Mouse (Mus musculus) neural tube, embryonic 11.5 days (tissue): ENCODE data around the gene Foxn3. TPM values are rescaled to one million over a fixed set of nuclear protein-coding genes. Genes with fewer than 3 reads are reported as not detected.
A peak's percentile ranks its signal among the peaks of the same experiment; 100 is the strongest.

Experiments
- ATAC-seq: fragments of 200-750 bp; cut with Nextera tagmentation; 2 replicates; pipeline ENCODE4 v1.8.0; 2017; ENCODE audit warnings: moderate number of reproducible peaks, mild to moderate bottlenecking, moderate TSS enrichment, moderate library complexity; ENCODE audit not compliant: insufficient read depth, low FRiP score, low TSS enrichment
- DNase-seq: peaks from one replicate; pipeline ENCODE4 v3.0.0-alpha.2; 2015; ENCODE audit warnings: low spot score
- H3K27ac ChIP-seq: fragments of 300-500 bp; sonication (generic); 2 replicates; pipeline ENCODE4 v1.5.1; 2014; ENCODE audit warnings: low read depth, mild to moderate bottlenecking, low read length
- H3K27me3 ChIP-seq: fragments of 300-500 bp; sonication (generic); 2 replicates; pipeline ENCODE4 v1.6.1; 2014; ENCODE audit warnings: mild to moderate bottlenecking, low read length, mixed read lengths; ENCODE audit not compliant: control insufficient read depth, insufficient read depth
- H3K36me3 ChIP-seq: fragments of 300-500 bp; sonication (generic); 2 replicates; pipeline ENCODE4 v1.6.1; 2014; ENCODE audit warnings: mild to moderate bottlenecking, low read length, moderate library complexity, mixed read lengths; ENCODE audit not compliant: control insufficient read depth, insufficient read depth
- H3K4me1 ChIP-seq: fragments of 300-500 bp; sonication (generic); 2 replicates; pipeline ENCODE4 v1.6.1; 2014; ENCODE audit warnings: low read length, mixed read lengths; ENCODE audit not compliant: control insufficient read depth, insufficient read depth
- H3K4me2 ChIP-seq: fragments of 300-500 bp; sonication (generic); 2 replicates; pipeline ENCODE4 v1.6.1; 2014; ENCODE audit warnings: low read depth, mild to moderate bottlenecking, moderate library complexity
- H3K4me3 ChIP-seq: fragments of 300-500 bp; sonication (generic); 2 replicates; pipeline ENCODE4 v1.5.1; 2014; ENCODE audit warnings: low read depth, low read length
- H3K9ac ChIP-seq: fragments of 300-500 bp; sonication (generic); 2 replicates; pipeline ENCODE4 v1.6.1; 2014; ENCODE audit warnings: mild to moderate bottlenecking, low read length
- H3K9me3 ChIP-seq: fragments of 300-500 bp; sonication (generic); 2 replicates; pipeline ENCODE4 v1.6.1; 2016; ENCODE audit warnings: low read length; ENCODE audit not compliant: control insufficient read depth
- WGBS: fragments of 180-500 bp; shearing (Covaris S2); extraction: QIAGEN DNeasy Blood & Tissue Kit; methylation state at CpG from one replicate; pipeline ENCODE4 v1.1.7; 2014; 5-methylcytosine and 5-hydroxymethylcytosine counted together
- polyA plus RNA-seq: library from polyadenylated mRNA; unstranded; fragments of >200 nt; fragmentation: Nextera tagmentation; extraction: Ambion mirVana; gene quantifications from 2 replicates; pipeline ENCODE4 v1.2.1, GENCODE M21; 2014

The Foxn3 gene
- polyA plus RNA-seq, 1 experiment from 2014 or later = 85.8 TPM

GRCm38 (mm10) chr12:99406697-99407317 is 156.6 kb downstream of the Foxn3 start:
- 81% methylated on average over 15 of the region's 15 CpGs for WGBS
- 0 out of 2 replicates have a peak overlapping the region, but pooled peaks have one; percentile 34 for H3K27ac ChIP-seq
- no peak overlapping the region for H3K4me3 ChIP-seq
- no peaks in the 10 kb centered on the region for H3K9me3 ChIP-seq
- H3K36me3 ChIP-seq = no peaks in the 10 kb centered on the region
- no peak for DNase-seq
- H3K9ac ChIP-seq = no peak overlapping the region
- no peak overlapping the region for H3K4me2 ChIP-seq
- H3K27me3 ChIP-seq = no peaks in the 10 kb centered on the region
- no peak for ATAC-seq
- no peaks in the 10 kb centered on the region; the same call in 1 of the 2 replicates for H3K4me1 ChIP-seq

GRCm38 (mm10) chr12:99406254-99406653 is 157.1 kb downstream of the Foxn3 start:
- no peak overlapping the region for H3K27ac ChIP-seq

GRCm38 (mm10) chr12:99405401-99405800 is 158.0 kb downstream of the Foxn3 start:
- 86% methylated on average over 4 of the region's 4 CpGs for WGBS
- Histone ChIP-seq H3K36me3 (no peaks in the 10 kb centered on the region), H3K27ac (no peak overlapping the region), H3K4me2 (no peak overlapping the region), H3K9ac (no peak overlapping the region), H3K4me1 (no peaks in the 10 kb centered on the region; the same call in 1 of the 2 replicates), H3K9me3 (no peaks in the 10 kb centered on the region), H3K27me3 (no peaks in the 10 kb centered on the region), H3K4me3 (no peak overlapping the region)
- ATAC-seq (no peak), DNase-seq (no peak)

More at GRCm38 (mm10) chr12:99406254-99406653, 157.1 kb downstream of the Foxn3 start:
- Histone ChIP-seq H3K4me2 (no peak overlapping the region), H3K9me3 (no peaks in the 10 kb centered on the region), H3K4me1 (no peaks in the 10 kb centered on the region; the same call in 1 of the 2 replicates), H3K27me3 (no peaks in the 10 kb centered on the region), H3K36me3 (no peaks in the 10 kb centered on the region), H3K4me3 (no peak overlapping the region), H3K9ac (no peak overlapping the region)
- 23% methylated on average over 9 of the region's 9 CpGs for WGBS
- DNase-seq (peak; percentile 46), ATAC-seq (peak; percentile 45)

GRCm38 (mm10) chr12:99403004-99403403 is 160.4 kb downstream of the Foxn3 start:
- 96% methylated on average over 5 of the region's 5 CpGs for WGBS
- DNase-seq = no peak
- H3K27me3 ChIP-seq = no peaks in the 10 kb centered on the region
- H3K27ac ChIP-seq = no peak overlapping the region
- no peak overlapping the region for H3K4me2 ChIP-seq
- no peak overlapping the region for H3K9ac ChIP-seq
- no peak overlapping the region for H3K4me3 ChIP-seq
- no peak for ATAC-seq
- H3K4me1 ChIP-seq = no peaks in the 10 kb centered on the region; the same call in 1 of the 2 replicates
- H3K36me3 ChIP-seq = no peaks in the 10 kb centered on the region
- no peaks in the 10 kb centered on the region for H3K9me3 ChIP-seq

- no peak overlapping the region for H3K27ac ChIP-seq
- 98% methylated on average over 8 of the region's 8 CpGs for WGBS
- no peak for DNase-seq
Observed at GRCm38 (mm10) chr12:99400907-99401306, 162.5 kb downstream of the Foxn3 start.

GRCm38 (mm10) chr12:99399575-99399974 is 163.8 kb downstream of the Foxn3 start:
- Histone ChIP-seq H3K9ac (no peak overlapping the region), H3K4me3 (no peak overlapping the region), H3K9me3 (no peaks in the 10 kb centered on the region), H3K4me2 (no peak overlapping the region), H3K27ac (no peak overlapping the region), H3K36me3 (no peaks in the 10 kb centered on the region), H3K4me1 (no peaks in the 10 kb centered on the region), H3K27me3 (no peaks in the 10 kb centered on the region)
- ATAC-seq (no peak), DNase-seq (no peak)
- 76% methylated on average over 4 of the region's 4 CpGs for WGBS

More at GRCm38 (mm10) chr12:99400907-99401306, 162.5 kb downstream of the Foxn3 start:
- H3K4me3 ChIP-seq = no peak overlapping the region
- no peak overlapping the region for H3K4me2 ChIP-seq
- no peaks in the 10 kb centered on the region for H3K9me3 ChIP-seq
- H3K4me1 ChIP-seq = no peaks in the 10 kb centered on the region
- H3K27me3 ChIP-seq = no peaks in the 10 kb centered on the region
- ATAC-seq = no peak
- H3K36me3 ChIP-seq = no peaks in the 10 kb centered on the region
- no peak overlapping the region for H3K9ac ChIP-seq

- Histone ChIP-seq H3K4me1 (peaks cover 4% of the 10 kb centered on the region), H3K4me3 (no peak overlapping the region), H3K27me3 (no peaks in the 10 kb centered on the region), H3K36me3 (no peaks in the 10 kb centered on the region), H3K9ac (no peak overlapping the region), H3K27ac (no peak overlapping the region), H3K9me3 (no peaks in the 10 kb centered on the region), H3K4me2 (no peak overlapping the region)
- WGBS = 91% methylated on average over 1 of the region's 1 CpGs
- ATAC-seq (no peak), DNase-seq (no peak)
Observed at GRCm38 (mm10) chr12:99396461-99396860, 166.9 kb downstream of the Foxn3 start.

- ATAC-seq = no peak
- no peak overlapping the region for H3K27ac ChIP-seq
- 84% methylated on average over 3 of the region's 3 CpGs for WGBS
- H3K4me3 ChIP-seq = no peak overlapping the region
- H3K27me3 ChIP-seq = no peaks in the 10 kb centered on the region
- H3K4me1 ChIP-seq = peaks cover 9% of the 10 kb centered on the region
- H3K4me2 ChIP-seq = no peak overlapping the region
- H3K36me3 ChIP-seq = no peaks in the 10 kb centered on the region
- DNase-seq = no peak
- H3K9me3 ChIP-seq = no peaks in the 10 kb centered on the region
- no peak overlapping the region for H3K9ac ChIP-seq
Observed at GRCm38 (mm10) chr12:99395082-99395481, 168.3 kb downstream of the Foxn3 start.

GRCm38 (mm10) chr12:99394676-99395075 is 168.7 kb downstream of the Foxn3 start:
- ATAC-seq = no peak
- no peak overlapping the region for H3K4me2 ChIP-seq
- H3K36me3 ChIP-seq = no peaks in the 10 kb centered on the region
- no peak for DNase-seq
- 68% methylated on average over 5 of the region's 5 CpGs for WGBS
- no peak overlapping the region for H3K4me3 ChIP-seq
- no peak overlapping the region for H3K9ac ChIP-seq
- no peaks in the 10 kb centered on the region for H3K9me3 ChIP-seq
- H3K27me3 ChIP-seq = no peaks in the 10 kb centered on the region
- H3K27ac ChIP-seq = no peak overlapping the region
- H3K4me1 ChIP-seq = peaks cover 9% of the 10 kb centered on the region
